Mouse (Mus musculus) ES-Bruce4 (cell line): ENCODE measurements around the gene Col8a2.

Experiments
- CTCF ChIP-seq: IDR thresholded peaks from one replicate; pipeline ENCODE4 v1.8.1; 2011; ENCODE audit warnings: low read depth, low read length
- EP300 ChIP-seq: IDR thresholded peaks from 2 replicates; pipeline ENCODE4 v1.6.1; 2011; ENCODE audit warnings: low read depth, low read length; ENCODE audit not compliant: insufficient read depth
- POLR2A ChIP-seq: IDR thresholded peaks from one replicate; pipeline ENCODE4 v1.8.1; 2011; ENCODE audit warnings: low read length; ENCODE audit not compliant: insufficient read depth

GRCm38 (mm10) chr4:126300916-126301583 lies 14.5 kb downstream of the Col8a2 start:
- TF ChIP-seq CTCF (no peak), POLR2A (no peak), EP300 (no peak)
